Mouse (Mus musculus): ENCODE results near the gene Hspbp1. TPM values are rescaled to one million over a fixed set of nuclear protein-coding genes. Genes with fewer than 3 reads are reported as not detected.

Hspbp1 gene
- total RNA-seq, 1 experiment from 2014 or later: 10.5 TPM

DNA sequence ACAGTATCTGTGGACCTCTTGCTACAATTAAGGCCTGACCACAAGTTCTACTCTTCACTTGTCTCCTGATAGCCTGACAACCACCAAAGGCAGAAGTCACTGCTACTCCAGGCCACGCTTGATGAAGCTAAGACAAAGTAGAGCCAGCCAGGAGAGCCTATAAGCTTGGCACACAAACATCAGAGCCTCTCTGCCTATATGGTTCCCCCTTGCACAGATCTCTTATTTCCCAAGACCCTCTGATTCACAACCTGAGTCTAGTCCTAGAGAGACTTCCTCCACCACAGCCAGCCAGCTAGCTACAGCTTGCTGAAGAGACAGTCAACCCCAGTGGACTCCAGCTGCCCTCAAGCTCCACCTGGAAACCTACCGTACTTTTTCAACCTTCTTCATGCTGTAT lies 36.9 kb downstream of the Hspbp1 start:
- no peak for ATAC-seq (ENCODE audit: extremely low read depth, insufficient number of reproducible peaks, low FRiP score, poor library complexity, severe bottlenecking)

DNA sequence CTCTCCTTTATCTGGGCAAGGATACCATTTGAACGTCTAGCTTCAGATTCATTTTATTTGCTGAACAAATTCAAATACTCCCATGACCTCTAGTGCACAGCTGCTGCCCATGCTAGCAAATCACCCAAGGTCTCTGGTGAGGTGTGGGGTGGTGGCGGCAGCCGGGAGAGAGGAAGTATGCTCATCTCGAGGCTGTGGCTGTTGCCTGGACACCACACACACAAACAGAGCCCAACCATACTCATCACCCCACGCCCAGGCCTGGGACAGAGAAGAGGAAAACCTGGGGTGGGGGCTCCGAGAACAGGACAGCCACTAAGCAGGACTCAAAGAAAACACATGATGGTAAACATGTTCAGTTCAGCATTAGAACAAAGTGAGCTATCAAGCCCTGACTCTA lies 37.6 kb downstream of the Hspbp1 start:
- peak; percentile 88 for ATAC-seq (ENCODE audit: extremely low read depth, insufficient number of reproducible peaks, low FRiP score, poor library complexity, severe bottlenecking)

DNA sequence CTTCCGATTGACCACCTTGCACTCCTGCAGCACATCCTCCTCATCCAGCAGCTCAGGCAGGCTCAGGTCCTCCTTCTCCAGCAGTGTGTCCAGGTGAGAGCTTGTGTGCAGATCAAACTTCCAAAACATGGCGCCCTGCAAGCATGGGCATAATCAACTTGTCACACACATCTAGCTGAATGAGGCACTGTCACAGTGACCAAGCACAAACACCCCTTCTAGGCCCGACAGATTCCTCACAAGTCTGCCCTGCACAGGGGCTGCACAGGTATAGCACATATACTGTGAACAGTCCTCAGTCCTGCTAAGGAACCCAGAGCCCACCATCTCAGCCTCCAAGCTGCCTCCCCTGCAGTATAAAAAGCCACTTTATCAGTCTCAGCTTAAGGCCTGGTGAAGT lies 38.1 kb downstream of the Hspbp1 start:
- no peak for ATAC-seq (ENCODE audit: extremely low read depth, insufficient number of reproducible peaks, low FRiP score, poor library complexity, severe bottlenecking)

DNA sequence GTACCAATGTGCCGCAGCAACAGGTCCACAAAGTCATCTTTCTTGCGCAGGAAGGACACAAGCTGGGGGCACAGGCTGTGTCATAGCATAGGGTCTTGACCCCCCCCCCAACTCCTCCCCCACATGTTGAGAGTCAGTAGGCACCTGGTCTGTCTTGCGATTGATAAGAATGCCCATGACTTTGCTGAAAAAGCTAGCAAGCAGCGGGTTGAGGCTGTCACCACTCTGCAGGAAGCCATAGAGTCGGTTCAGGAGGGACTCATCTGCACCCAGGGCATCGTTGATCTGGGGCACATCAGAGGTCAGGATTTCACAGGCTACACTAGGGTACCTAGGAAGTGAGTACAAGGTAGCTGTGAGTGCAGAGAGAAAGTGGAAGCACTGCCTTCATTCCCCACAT lies 41.6 kb downstream of the Hspbp1 start:
- no peak for ATAC-seq (ENCODE audit: extremely low read depth, insufficient number of reproducible peaks, low FRiP score, poor library complexity, severe bottlenecking)

DNA sequence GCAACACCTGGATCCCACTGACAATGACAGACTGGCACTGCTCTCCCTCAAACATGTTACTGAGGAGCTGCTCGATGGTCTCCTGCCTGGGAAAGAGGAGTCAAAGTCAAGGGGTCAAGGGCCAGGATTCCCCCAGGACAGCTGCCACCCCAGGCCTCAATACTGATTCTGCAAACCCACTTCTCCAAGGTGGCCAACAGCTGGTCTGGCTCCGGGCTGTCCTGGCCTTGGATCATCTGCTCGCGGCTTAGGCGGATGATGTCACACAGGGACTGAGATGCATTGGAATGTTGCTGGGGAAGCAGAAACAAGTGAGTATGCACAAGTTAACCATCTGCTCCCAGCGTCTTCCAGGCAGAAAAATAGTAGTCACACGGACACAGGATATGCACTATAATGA lies 42.9 kb downstream of the Hspbp1 start:
- ATAC-seq (ENCODE audit: extremely low read depth, insufficient number of reproducible peaks, low FRiP score, poor library complexity, severe bottlenecking): no peak

DNA sequence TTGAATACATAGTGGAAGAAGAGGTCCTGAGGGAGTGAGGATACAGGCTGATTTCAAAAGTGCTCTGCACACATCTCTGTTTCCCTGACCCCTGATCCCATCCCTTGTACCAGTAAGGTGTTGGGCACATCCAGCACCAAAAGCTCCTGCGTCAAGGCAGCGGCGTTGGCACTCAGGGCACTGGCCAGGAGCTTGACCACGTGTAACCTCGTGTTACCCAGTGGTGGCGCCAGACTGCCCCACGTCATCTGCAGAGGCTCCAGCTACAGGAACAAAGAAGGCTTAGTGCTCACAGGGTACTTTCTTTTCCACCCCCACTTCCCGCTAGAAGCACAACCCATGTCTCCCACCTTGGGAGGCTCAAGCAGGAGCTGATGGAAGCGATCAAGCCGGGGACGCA lies 43.7 kb downstream of the Hspbp1 start:
- no peak; the same call in 1 of the 2 replicates for ATAC-seq (ENCODE audit: extremely low read depth, insufficient number of reproducible peaks, low FRiP score, poor library complexity, severe bottlenecking)

DNA sequence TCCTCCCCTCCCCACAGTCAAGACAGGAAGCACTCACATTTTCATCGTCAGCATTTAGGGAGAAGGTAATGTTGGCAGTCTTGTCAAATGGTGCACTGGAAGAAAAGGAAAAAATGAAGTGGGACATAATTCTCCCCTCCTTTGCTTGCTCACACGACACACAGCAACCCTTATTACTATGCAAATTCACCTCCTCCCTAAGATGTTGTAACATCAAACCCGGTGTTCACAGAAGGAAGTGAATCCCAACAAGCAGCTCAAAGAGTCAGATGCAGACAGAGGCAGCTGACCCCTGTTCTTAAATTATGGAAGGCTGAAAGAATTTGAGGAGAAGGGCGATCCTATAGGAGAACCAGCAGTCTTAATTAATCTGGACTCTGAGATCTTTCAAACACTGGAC lies 48.7 kb downstream of the Hspbp1 start:
- no peak for ATAC-seq (ENCODE audit: extremely low read depth, insufficient number of reproducible peaks, low FRiP score, poor library complexity, severe bottlenecking)

DNA sequence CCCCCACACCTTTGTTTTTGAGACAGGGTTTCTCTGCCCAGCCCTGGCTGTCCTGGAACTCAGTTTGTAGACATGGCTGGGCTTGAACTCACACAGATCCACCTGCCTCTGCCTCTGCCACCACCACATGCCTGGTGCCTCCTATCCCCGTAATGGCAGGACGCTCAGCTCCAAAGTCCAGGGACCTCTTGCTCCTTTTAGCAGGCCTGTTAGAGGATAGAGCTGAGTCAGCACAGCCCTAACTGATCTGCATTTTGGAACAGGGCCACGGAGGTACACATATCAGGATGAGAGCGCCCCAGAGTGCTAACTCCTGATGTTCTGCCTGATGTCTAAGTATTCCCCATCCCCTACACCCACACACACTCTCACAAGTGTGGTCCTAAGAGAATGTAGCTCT lies 53.8 kb downstream of the Hspbp1 start, which contains the start of gene Tmem86b:
Tmem86b (minus strand) TSS at position 392 of the 400 bp plus-strand sequence.
- no peak for ATAC-seq (ENCODE audit: extremely low read depth, insufficient number of reproducible peaks, low FRiP score, poor library complexity, severe bottlenecking)

DNA sequence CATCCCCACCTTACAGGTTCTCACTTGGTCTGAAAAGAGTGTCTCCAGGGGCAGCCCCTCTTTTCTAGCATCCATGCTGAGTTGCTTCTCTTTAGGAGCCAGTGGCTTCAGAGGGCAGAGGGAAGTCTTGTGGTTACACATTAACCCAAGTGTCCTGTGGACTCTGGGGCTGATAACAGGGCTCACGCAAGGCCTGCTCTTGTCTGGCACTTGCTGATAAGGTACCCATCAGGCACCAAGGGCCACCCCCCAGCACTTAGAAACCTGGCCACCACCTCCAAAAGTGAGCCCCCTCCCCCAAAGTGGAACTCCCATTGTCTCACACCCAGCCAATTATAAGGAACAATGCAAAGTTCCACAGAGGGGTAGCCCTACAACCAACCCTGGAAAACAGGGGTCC lies 54.7 kb downstream of the Hspbp1 start:
- ATAC-seq (ENCODE audit: extremely low read depth, insufficient number of reproducible peaks, low FRiP score, poor library complexity, severe bottlenecking): no peak

DNA sequence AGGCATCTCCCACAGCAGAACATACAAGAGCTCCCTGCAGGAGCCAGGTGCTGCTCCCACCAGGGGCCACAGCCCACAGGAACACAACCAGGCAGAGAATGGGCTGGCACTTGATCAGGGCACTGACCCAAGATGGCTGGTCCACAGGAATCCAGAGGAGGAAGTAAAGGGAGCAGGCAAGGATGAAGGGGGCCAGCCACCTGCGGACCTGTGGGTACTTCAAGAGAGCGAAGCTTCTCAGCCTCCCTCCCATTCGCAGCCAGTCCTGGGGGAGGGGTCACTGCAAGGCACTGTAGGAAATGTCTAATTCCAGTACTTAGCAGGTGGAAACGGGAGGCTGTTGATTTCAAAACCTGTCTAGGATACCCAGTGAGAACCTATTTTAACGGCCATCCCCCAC lies 55.3 kb downstream of the Hspbp1 start:
- no peak for ATAC-seq (ENCODE audit: extremely low read depth, insufficient number of reproducible peaks, low FRiP score, poor library complexity, severe bottlenecking)

DNA sequence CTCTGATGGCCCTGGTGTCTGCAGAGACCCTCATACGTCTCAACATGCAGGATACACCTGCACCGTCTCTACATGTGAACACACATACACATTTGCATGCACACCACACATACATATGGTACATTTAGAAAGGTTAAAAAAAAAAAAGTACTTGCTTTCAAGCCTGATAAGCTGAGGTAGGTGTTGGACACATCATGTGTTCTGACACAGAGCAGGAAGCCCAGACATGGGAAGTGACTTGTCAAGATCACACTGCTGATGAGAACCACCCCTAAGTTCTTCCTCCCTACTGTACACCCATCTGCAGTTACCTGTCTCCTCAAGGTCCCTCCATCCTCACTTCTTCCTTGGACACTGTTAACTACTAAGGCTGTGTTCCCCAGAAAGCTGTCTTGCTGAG lies 58.9 kb downstream of the Hspbp1 start:
- no peak for ATAC-seq (ENCODE audit: extremely low read depth, insufficient number of reproducible peaks, low FRiP score, poor library complexity, severe bottlenecking)

DNA sequence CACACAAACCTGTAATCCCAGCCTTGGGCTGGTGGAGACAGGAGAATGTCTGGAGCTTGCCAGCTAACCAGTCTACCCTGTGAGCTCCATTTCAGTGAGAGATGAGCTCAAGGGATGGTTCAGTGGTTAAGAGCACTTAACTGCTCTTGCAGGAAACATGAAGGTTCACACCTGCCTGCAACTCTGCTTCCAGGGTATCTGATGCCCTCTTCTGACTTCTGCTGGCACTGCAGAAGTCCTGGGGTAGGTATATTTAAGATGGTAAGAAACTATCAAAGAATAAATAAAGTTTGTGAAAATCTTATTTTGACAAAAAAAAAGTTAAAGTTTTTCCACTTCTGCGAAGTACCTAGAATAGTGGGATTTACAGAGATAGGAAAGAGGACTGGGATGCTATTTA lies 60.5 kb downstream of the Hspbp1 start:
- 0 out of 2 replicates have a peak, but pooled peaks have one; percentile 30 for ATAC-seq (ENCODE audit: extremely low read depth, insufficient number of reproducible peaks, low FRiP score, poor library complexity, severe bottlenecking)

DNA sequence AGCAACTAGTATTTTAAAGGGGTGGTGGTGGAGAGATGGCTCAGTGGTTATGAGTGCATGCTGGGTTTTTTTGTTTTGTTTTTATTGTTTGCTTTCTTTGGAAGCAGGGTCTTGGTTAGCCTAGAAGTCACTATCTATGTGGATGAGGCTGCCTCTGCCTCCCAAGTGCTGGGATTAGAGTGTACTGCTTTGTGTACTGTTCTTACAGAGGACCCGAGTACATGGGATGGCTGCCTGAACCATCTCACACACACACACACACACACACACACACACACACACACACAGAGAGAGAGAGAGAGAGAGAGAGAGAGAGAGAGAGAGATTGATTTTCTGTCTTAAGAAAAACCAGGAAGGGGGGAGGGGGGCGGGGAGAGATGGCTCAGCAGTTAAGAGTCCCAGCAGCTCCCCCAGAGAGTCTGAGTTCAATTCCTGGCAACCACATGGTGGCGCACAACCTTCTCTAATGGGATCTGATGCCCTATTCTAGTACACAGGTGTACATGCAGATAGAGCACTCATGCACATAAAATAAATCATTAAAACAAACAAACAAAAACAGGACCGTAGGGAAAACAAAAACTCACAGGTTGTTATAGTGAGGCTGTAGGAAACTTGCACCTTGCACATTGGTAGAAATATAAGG lies 61.2 kb downstream of the Hspbp1 start:
- peak; percentile 58; the same call in 1 of the 2 replicates for ATAC-seq (ENCODE audit: extremely low read depth, insufficient number of reproducible peaks, low FRiP score, poor library complexity, severe bottlenecking)

DNA sequence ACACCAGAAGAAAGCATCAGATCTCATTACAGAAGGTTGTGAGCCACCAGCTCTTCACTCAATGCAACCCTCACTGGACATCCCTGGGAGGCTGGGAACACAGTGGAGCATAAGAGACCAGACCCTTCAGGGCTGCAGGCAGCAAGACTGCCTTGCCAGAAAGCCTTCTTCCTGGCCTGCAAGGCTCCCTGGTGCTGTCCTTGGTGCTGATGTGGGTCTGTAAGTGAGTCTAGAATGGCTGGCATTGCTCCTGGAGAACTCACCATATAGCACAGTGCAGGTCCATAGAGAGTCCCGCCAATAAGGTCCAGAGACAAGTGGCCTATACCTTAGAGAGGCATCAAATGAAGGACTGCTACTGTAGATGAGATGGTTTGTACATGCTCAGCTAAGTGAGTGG lies 64.9 kb downstream of the Hspbp1 start:
- no peak for ATAC-seq (ENCODE audit: extremely low read depth, insufficient number of reproducible peaks, low FRiP score, poor library complexity, severe bottlenecking)

DNA sequence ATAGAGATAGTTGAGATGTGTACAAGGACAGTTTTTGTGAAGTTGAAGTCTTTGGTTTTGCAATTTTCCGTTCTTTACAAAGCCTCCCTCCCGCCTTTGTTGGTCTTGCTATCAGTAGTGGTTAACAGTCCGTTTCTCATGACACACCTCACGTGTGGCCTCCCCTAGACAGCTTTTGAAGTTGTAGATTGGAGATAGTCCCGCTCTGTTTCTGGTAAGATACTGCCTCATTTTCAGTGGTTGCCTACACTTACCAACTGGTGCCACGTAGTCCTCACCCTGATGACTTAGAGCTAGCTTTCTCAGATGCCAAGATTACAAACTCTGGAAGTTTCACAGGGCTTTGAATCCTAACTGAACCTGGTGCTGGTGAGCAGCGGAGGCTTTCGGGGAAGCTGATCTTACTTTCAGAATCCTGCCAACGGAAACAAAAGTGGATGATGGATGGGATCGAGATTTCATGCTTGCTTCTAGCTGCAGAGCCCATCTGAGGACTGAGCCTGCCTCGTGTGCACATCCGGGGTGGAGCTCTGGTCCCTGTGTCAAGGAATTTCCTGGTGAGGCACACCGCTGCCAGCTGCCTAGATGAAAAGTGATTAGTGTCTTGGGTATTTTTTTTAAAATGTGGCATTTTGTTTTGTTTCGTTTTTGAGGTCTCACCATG lies 71.0 kb downstream of the Hspbp1 start:
- ATAC-seq (ENCODE audit: extremely low read depth, insufficient number of reproducible peaks, low FRiP score, poor library complexity, severe bottlenecking): no peak

DNA sequence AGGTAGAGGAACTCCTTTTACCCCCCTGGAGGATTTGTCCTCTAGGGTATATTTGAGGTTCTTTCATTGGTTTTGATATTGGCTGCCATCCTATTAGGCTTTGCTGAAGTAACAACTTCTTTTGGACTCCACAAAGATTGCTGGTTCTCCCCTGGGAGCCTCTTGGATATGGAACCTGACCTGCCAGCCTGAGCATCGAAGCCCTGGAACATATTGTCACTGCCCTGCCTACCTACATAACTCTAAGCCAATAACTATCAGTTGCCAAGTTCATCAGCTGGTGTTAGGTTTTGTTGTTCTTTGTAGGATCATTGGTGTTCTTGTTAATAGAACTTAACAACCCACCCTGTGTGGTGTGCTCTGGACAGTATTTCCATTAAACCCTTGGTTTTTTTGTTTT lies 71.9 kb downstream of the Hspbp1 start:
- ATAC-seq (ENCODE audit: extremely low read depth, insufficient number of reproducible peaks, low FRiP score, poor library complexity, severe bottlenecking): no peak

DNA sequence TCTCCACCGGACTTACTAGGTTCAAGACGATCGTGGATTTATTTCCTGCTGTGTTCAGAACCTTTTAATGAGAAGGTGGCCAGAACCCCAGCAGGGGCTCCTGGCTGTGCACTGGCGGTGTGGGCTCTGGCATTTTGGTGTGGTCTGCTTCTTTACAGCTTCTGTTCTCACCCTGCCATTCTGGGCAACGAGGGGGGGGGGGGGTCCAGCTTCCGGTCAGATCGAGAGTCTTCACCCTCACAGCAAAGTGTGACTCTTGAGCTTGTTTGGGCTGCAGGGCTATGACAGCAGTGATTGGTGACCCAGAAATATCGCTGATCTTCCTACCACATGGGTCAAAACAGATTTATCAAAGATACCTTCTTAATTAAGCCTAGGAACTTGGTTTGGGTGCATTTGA lies 72.5 kb downstream of the Hspbp1 start:
- no peak for ATAC-seq (ENCODE audit: extremely low read depth, insufficient number of reproducible peaks, low FRiP score, poor library complexity, severe bottlenecking)

DNA sequence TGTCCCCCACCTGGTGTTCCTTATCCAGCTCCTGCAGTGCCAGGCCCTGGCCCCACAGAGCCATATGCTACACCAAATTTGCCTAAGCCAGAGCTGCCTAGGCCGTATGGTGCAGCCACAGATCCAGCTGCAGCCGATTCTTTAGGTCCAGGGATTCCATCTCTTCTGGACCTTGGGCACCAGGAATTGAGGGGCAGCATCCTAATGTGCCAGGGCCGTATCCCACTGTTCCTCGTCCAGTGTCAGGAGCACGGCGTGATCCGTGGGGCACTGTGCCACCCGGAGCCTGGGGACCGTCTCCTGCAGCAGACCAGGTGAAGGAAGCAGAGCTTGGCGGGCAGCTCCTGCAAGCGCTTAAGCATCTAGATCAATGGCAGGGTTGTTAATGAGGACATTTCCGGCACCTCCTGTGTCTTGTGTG lies 72.9 kb downstream of the Hspbp1 start:
- ATAC-seq (ENCODE audit: extremely low read depth, insufficient number of reproducible peaks, low FRiP score, poor library complexity, severe bottlenecking): no peak

DNA sequence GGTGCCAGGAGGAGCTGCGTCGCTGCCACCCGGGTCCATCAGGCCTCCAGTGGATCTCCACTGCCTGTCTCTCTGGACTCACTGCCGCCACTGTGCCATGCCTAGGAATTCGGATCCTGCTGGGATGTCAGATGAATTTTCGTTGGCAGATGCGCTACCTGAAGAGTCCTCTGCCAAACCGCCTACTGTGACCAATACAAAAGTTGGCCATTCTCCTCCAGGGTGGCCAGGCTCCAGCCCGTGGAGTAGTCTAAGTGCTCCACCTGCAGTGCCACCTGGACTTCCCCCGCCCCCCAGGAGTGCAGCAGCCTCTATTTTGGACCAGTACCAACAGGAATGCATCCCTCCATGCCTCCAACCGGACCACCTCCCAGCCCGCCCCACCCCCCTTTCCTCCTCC lies 73.4 kb downstream of the Hspbp1 start:
- ATAC-seq (ENCODE audit: extremely low read depth, insufficient number of reproducible peaks, low FRiP score, poor library complexity, severe bottlenecking): no peak
